Mouse (Mus musculus) kidney, embryonic 14.5 days (tissue): ENCODE results near the gene Taco1. TPM values are rescaled to one million over a fixed set of nuclear protein-coding genes. Genes with fewer than 3 reads are reported as not detected.
"Not testable (repeated sequence)": the region's sequence is repeated elsewhere in the genome, so short reads cannot be mapped to it uniquely, and the experiment has no call there.

ENCODE experiments used
- ATAC-seq: fragments of 200-750 bp; cut with Nextera tagmentation; 2 replicates; pipeline ENCODE4 v1.8.0; 2017; ENCODE audit warnings: moderate number of reproducible peaks, mild to moderate bottlenecking, moderate TSS enrichment, moderate library complexity; ENCODE audit not compliant: low FRiP score, low TSS enrichment
- H3K27ac ChIP-seq: fragments of 300-500 bp; sonication (generic); 2 replicates; pipeline ENCODE4 v1.5.1; 2014; ENCODE audit warnings: low read depth, mild to moderate bottlenecking, low read length, moderate library complexity, mixed read lengths
- H3K27me3 ChIP-seq: fragments of 300-500 bp; sonication (generic); 2 replicates; pipeline ENCODE4 v1.6.1; 2014; ENCODE audit warnings: mild to moderate bottlenecking, low read length; ENCODE audit not compliant: control insufficient read depth, insufficient read depth
- H3K36me3 ChIP-seq: fragments of 300-500 bp; sonication (generic); 2 replicates; pipeline ENCODE4 v1.6.1; 2014; ENCODE audit warnings: low read length, mixed read lengths; ENCODE audit not compliant: control insufficient read depth, insufficient read depth
- H3K4me1 ChIP-seq: fragments of 300-500 bp; sonication (generic); 2 replicates; pipeline ENCODE4 v1.6.1; 2014; ENCODE audit warnings: low read length, mixed read lengths; ENCODE audit not compliant: control insufficient read depth, insufficient read depth
- H3K4me2 ChIP-seq: fragments of 300-500 bp; sonication (generic); replicated peaks from 2 replicates; pipeline ENCODE4 v1.6.1; 2014; ENCODE audit warnings: low read depth, mild to moderate bottlenecking, low read length
- H3K4me3 ChIP-seq: fragments of 300-500 bp; sonication (generic); 2 replicates; pipeline ENCODE4 v1.5.1; 2014; ENCODE audit warnings: mild to moderate bottlenecking, low read length
- H3K9ac ChIP-seq: fragments of 300-500 bp; sonication (generic); 2 replicates; pipeline ENCODE4 v1.6.1; 2014; ENCODE audit warnings: low read depth, mild to moderate bottlenecking, low read length, moderate library complexity
- H3K9me3 ChIP-seq: fragments of 300-500 bp; sonication (generic); 2 replicates; pipeline ENCODE4 v1.6.1; 2016; ENCODE audit warnings: low read length; ENCODE audit not compliant: control insufficient read depth
- WGBS: fragments of 180-500 bp; shearing (Covaris S2); extraction: QIAGEN DNeasy Blood & Tissue Kit; methylation state at CpG from one replicate; pipeline ENCODE4 v1.1.7; 2014; 5-methylcytosine and 5-hydroxymethylcytosine counted together
- polyA plus RNA-seq: library from polyadenylated mRNA; unstranded; fragments of >200 nt; fragmentation: Nextera tagmentation; extraction: Ambion mirVana; gene quantifications from 2 replicates; pipeline ENCODE4 v1.2.1, GENCODE M21; 2014

Gene Taco1
- polyA plus RNA-seq, 1 experiment from 2014 or later: 10.3 TPM

- no peak for ATAC-seq
- H3K27me3 ChIP-seq: no peaks in the 10 kb centered on the region
- 90% methylated on average over 6 of the region's 6 CpGs for WGBS
- no peaks in the 10 kb centered on the region for H3K9me3 ChIP-seq
- H3K27ac ChIP-seq: no peak overlapping the region
- no peak overlapping the region for H3K9ac ChIP-seq
- no peak overlapping the region for H3K4me3 ChIP-seq
- no peaks in the 10 kb centered on the region for H3K4me1 ChIP-seq
- H3K36me3 ChIP-seq: peaks cover 91% of the 10 kb centered on the region
- no peak overlapping the region for H3K4me2 ChIP-seq
Observed at GRCm38 (mm10) chr11:106055341-106055740, 10.5 kb upstream of the Taco1 start.

- Histone ChIP-seq H3K4me1 (no peaks in the 10 kb centered on the region), H3K27me3 (no peaks in the 10 kb centered on the region), H3K9me3 (no peaks in the 10 kb centered on the region), H3K4me3 (no peak overlapping the region), H3K36me3 (peaks cover 76% of the 10 kb centered on the region), H3K4me2 (no peak overlapping the region), H3K27ac (no peak overlapping the region), H3K9ac (no peak overlapping the region)
- no peak for ATAC-seq
- 94% methylated on average over 8 of the region's 8 CpGs for WGBS
Observed at GRCm38 (mm10) chr11:106056819-106057491, 8.9 kb upstream of the Taco1 start.

GRCm38 (mm10) chr11:106058020-106058419 is 7.8 kb upstream of the Taco1 start:
- peaks cover 65% of the 10 kb centered on the region for H3K36me3 ChIP-seq
- H3K9ac ChIP-seq: no peak overlapping the region
- no peaks in the 10 kb centered on the region for H3K27me3 ChIP-seq
- no peaks in the 10 kb centered on the region for H3K9me3 ChIP-seq
- no peak for ATAC-seq
- H3K4me3 ChIP-seq: no peak overlapping the region
- H3K27ac ChIP-seq: no peak overlapping the region
- 84% methylated on average over 8 of the region's 8 CpGs for WGBS
- H3K4me2 ChIP-seq: no peak overlapping the region
- no peaks in the 10 kb centered on the region for H3K4me1 ChIP-seq

- ATAC-seq: no peak
- no peak overlapping the region for H3K4me2 ChIP-seq
- H3K36me3 ChIP-seq: peaks cover 40% of the 10 kb centered on the region
- H3K9me3 ChIP-seq: no peaks in the 10 kb centered on the region
- 89% methylated on average over 1 of the region's 1 CpGs for WGBS
- H3K4me3 ChIP-seq: no peak overlapping the region
- no peaks in the 10 kb centered on the region for H3K4me1 ChIP-seq
- no peaks in the 10 kb centered on the region for H3K27me3 ChIP-seq
- no peak overlapping the region for H3K27ac ChIP-seq
- no peak overlapping the region for H3K9ac ChIP-seq
Observed at GRCm38 (mm10) chr11:106060549-106060948, 5.3 kb upstream of the Taco1 start.

- ATAC-seq: no peak
- Histone ChIP-seq H3K4me3 (no peak overlapping the region), H3K27ac (no peak overlapping the region), H3K9me3 (no peaks in the 10 kb centered on the region), H3K9ac (no peak overlapping the region), H3K4me2 (no peak overlapping the region), H3K36me3 (peaks cover 33% of the 10 kb centered on the region), H3K4me1 (no peaks in the 10 kb centered on the region), H3K27me3 (no peaks in the 10 kb centered on the region)
- WGBS: 79% methylated on average over 1 of the region's 1 CpGs
Observed at GRCm38 (mm10) chr11:106061311-106061710, 4.5 kb upstream of the Taco1 start.

GRCm38 (mm10) chr11:106063756-106064155 is 2.1 kb upstream of the Taco1 start:
- H3K4me1 ChIP-seq: 0 out of 2 replicates have a peak, but pooled peaks cover 6% of the 10 kb centered on the region
- H3K4me2 ChIP-seq: no peak overlapping the region
- no peak for ATAC-seq
- no peaks in the 10 kb centered on the region for H3K9me3 ChIP-seq
- H3K4me3 ChIP-seq: no peak overlapping the region
- no peak overlapping the region for H3K27ac ChIP-seq
- H3K27me3 ChIP-seq: no peaks in the 10 kb centered on the region
- H3K36me3 ChIP-seq: peaks cover 8% of the 10 kb centered on the region; the same call in 1 of the 2 replicates
- no peak overlapping the region for H3K9ac ChIP-seq
- 82% methylated on average over 5 of the region's 5 CpGs for WGBS

GRCm38 (mm10) chr11:106065073-106065922 is 563 bp upstream of the Taco1 start:
- no peak for ATAC-seq
- H3K9ac ChIP-seq: peak overlapping the region; percentile 34; the same call in 1 of the 2 replicates
- H3K4me3 ChIP-seq: peak overlapping the region; percentile 91
- H3K4me1 ChIP-seq: 0 out of 2 replicates have a peak, but pooled peaks cover 6% of the 10 kb centered on the region
- no peaks in the 10 kb centered on the region for H3K9me3 ChIP-seq
- H3K4me2 ChIP-seq: peak overlapping the region; percentile 90
- peaks cover 5% of the 10 kb centered on the region; the same call in 1 of the 2 replicates for H3K36me3 ChIP-seq
- H3K27me3 ChIP-seq: no peaks in the 10 kb centered on the region
- H3K27ac ChIP-seq: peak overlapping the region; percentile 42; the same call in 1 of the 2 replicates
- 44% methylated on average over 18 of the region's 18 CpGs for WGBS

GRCm38 (mm10) chr11:106066616-106067015 is 755 bp downstream of the Taco1 start:
- H3K27me3 ChIP-seq, H3K9me3 ChIP-seq, H3K36me3 ChIP-seq, H3K4me1 ChIP-seq, ATAC-seq: not testable (repeated sequence)
- Histone ChIP-seq H3K4me3 (peak overlapping the region; percentile 91), H3K9ac (peak overlapping the region; percentile 86), H3K27ac (peak overlapping the region; percentile 88; the same call in 1 of the 2 replicates), H3K4me2 (peak overlapping the region; percentile 90)
- 19% methylated on average over 23 of the region's 23 CpGs for WGBS

- no peak for ATAC-seq
- no peak overlapping the region for H3K4me3 ChIP-seq
- H3K27ac ChIP-seq: no peak overlapping the region
- no peaks in the 10 kb centered on the region for H3K9me3 ChIP-seq
- peaks cover 31% of the 10 kb centered on the region for H3K36me3 ChIP-seq
- no peak overlapping the region for H3K4me2 ChIP-seq
- H3K9ac ChIP-seq: no peak overlapping the region
- WGBS: 86% methylated on average over 3 of the region's 3 CpGs
- no peaks in the 10 kb centered on the region for H3K4me1 ChIP-seq
- H3K27me3 ChIP-seq: no peaks in the 10 kb centered on the region
Observed at GRCm38 (mm10) chr11:106073774-106074173, 7.9 kb downstream of the Taco1 start.
